Mouse (Mus musculus) cerebellum, postnatal 36 days (tissue): ENCODE results near the gene Map4k4.

ENCODE experiments used
- DNase-seq, 2 experiments: peaks; one replicate each; pipeline ENCODE4 v3.0.0; 2021 to 2022; ENCODE audit warnings: mixed read lengths in 2 of 2

The Map4k4 gene

GRCm38 (mm10) chr1:39901063-39901811 is 524 bp downstream of the Map4k4 start:
- peak; percentile 50 to 60 for DNase-seq

DNA sequence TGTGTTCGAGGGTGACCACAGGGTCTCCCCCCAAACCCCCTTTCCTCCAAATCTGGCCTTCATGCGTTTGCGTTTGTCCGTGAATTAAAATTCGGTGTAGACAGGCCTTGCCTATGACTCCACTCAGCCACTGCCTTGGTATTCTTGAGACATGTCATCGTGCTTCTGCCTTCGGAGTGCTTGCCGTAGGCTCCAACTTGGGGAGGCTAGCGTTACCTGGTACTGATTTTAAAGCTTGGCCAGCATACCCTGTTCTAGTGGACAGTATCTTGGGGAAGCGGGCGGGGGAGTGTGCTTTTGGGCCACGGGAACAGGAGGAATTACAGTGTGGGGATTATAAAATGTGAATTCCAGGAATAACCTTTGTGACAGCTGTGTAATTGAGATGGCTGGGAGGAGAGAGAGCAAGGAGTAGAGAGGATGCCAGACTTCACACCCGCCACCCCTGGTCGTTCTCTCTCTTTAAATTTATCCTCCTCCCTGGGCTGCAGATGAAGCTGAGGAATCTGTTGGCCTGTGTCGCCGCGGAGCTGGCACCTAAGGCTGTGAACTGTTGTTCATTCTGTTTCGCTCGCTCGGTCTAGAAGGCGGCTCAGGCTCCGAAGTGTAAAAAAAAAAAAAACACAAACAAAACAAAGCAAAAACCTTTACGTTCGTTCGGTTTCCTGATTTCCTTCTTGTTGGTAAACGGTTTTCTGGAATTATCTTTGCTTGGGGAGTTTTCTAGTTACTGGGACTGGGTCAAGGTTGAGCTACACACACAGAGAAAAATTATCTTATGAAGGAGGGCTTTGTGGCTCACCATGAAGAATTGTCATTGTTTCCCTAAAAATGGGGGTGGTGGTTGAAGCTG is 1.4 kb downstream of the Map4k4 start:
- peak; percentile 57 to 63 for DNase-seq

GRCm38 (mm10) chr1:39902704-39903151 is 2.0 kb downstream of the Map4k4 start:
- peak; percentile 46 to 58 for DNase-seq

GRCm38 (mm10) chr1:39904720-39905119 is 4.0 kb downstream of the Map4k4 start:
- no peak for DNase-seq

DNA sequence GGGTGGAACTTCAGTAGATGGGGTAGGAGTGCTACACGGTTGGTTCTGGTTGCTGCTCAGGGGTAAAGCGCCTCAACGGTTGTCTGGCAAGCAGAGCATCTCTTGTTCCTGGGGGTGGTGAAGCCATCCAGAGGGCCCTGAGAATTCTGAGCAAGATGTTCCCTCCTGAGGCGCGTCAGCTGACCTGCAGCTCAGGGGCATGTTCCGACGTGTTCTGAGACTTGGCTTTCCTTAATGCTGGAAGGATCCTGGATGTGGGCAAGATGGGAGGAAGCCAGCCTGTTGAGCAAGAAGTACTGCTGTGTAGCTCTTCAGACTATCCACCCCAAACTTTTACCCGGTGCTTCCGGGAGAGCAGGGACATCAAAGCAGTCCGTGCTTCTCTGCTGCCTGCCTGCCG is 6.2 kb downstream of the Map4k4 start:
- DNase-seq: no peak

DNA sequence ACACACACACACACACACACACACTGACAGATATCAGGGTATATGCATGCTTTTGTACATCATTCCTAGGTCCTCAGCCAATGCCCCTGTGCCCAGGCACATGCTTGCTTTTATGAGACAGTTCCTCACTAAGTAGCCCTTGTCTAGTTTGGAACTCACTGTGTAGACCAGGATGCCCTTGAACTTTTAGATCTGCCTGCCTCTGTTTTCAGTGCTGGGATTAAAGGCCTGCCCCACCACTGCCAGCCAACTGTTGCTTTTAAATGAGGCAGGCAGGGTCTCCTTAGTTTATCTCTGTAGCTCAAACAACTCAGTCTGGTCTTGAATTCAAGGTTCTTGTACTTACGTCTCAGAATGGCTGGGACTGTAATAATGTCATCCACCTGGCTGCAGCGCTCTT is 8.3 kb downstream of the Map4k4 start:
- DNase-seq: no peak

DNA sequence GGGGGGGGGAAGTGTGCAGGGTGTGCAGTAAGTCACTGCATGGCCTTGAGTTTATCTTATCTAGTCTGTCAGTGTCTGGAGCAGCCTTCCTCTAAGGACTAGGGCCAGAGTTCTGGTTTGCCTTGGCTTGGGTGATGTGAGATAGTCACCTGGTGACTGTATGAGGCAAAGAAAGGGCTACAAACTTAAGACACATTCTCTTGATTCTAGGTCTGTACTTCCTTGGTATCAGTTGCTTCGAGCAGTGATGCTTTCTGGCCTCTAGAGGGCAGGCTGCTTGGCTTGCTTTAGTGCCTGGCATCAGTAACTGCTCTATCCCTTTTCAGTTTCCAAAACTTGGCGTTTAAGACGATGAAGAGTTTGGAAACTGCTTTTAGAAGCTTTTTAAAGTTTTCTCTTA is 10.7 kb downstream of the Map4k4 start:
- peak; percentile 42 to 55 for DNase-seq

DNA sequence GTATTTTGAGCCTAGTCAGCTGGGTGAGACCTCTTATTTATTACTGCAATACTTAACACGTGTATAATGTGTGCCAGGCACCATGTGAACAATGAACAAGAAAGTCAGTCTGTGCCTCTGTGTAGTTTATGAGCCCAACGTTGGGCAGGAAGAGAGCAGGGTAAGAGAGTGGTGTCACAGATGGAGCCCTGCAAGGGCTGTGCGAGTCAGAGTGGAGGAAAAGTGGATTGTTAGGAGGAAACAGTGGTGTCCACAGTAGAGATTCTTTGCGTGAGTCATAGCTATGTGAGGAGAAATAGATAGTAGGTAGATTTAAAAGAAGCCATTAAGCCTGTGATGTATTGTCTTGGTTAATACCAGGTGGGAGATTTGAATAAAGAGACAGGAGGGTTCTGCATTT is 12.5 kb downstream of the Map4k4 start:
- no peak for DNase-seq

- DNase-seq: no peak
Measured at GRCm38 (mm10) chr1:39916144-39916543, 15.4 kb downstream of the Map4k4 start.

DNA sequence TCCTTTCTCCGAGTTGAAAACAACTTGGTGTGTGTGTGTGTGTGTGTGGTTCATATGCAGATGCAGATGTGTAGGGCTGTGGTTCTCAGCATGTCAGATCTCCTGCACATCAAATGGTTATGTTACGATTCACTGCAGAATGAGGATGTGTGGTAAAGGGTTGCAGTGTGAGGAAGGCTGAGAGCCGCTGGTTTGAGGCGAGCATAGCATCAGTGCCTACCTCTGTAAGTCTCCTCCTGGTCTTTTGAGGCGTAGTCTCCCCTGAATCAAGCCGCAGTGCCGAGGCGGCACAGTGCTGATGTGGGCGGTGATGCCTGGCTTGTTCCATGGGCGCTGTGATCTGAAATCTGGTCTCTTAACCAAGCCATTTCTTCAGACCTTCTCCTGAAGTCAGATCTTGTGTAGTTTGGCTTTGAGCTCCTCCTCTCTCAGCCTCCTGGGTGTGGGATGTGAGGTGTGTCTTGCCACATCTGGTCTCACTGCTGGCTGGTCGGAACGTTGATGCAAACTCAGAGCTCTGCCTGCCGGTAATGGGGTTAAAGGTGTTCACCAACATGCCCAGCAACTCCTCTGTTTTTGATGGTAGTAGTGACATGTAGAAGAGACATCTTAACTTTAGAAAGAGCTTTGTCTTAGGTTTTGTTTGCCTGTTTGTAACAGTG is 17.3 kb downstream of the Map4k4 start:
- DNase-seq: no peak

DNA sequence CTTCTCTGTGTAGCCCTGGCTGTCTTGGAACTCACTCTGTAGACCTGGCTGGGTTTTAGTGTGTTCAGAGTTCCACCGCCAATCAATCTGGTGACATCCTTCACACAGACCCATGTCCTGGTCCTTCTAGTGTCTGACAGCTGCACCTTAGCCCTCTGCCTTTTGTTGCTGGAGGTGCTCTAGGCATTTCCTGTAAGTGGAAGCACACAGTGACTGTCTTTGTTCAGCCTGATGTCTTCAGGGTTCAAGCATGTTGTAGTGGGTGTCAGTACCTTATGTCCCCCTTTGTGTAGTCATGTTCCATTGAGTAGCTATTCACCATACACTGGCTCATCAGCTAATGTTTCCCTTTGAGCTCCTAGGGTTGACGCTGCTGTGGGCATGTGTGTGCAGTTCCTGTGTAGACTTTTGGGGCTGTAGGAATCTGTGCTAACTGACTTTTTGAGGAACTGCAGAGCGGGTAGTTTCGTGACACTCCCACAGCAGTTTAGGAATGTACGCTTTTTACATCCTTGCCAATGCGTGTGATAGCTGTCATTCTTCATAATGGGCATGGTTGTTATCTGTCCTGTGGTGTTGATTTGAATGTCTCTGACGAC is 17.9 kb downstream of the Map4k4 start:
- DNase-seq: no peak

DNA sequence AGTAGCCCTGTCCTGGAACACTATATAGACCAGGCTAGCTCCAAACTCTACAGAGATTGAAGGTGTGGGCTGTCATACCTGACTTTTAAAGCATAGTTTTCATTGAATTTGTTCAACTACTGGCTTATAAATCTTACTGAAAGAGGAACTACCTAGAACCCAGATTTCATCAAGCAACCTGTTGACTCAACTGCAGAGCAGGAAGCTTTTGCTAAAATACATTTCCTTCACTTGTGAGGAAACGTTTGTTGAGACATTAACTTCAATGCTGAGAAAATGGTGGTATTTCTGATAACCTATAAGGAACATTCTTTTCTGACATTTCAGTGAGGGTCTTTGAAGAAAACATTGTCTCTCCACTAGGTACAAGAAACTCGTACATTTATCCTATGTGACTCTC is 19.9 kb downstream of the Map4k4 start:
- no peak for DNase-seq

DNA sequence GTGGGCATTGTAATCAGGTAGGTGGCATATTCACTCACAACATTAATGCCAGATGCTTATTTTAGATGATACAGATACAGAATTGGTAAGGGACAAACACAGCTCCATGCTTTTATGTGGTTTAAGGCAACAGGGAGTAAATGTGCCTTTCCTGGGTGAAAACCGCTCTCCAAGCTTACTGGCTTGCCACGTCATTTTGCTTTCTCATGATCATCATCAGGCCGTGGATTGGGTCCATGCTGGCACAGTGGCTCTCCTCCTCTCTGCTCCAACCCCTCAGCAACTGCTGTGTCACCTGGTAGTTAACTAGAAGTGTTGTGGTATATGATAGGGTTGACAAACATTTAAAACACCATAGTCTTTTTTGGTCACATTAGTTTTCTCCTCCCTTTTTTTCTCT is 21.3 kb downstream of the Map4k4 start:
- DNase-seq: no peak

DNA sequence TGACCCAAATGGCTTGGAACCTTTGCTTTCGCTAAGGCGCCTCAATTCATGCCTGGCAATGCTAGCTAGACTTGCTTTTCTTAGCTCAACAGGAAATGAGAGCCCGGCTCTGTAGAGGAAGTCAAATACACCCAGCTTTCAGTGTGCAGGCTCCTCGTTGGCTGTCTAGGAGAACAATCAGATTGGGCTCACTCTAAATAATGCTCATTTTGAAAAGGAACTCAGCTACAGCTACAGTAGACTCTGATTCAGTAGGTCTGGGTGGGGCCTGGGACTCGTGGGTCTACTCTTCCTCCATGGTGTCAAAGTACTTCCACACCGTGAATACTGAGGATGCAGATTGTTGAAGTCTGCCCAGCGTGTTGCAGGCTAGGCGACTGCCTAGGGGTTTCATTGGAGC is 22.0 kb downstream of the Map4k4 start:
- no peak for DNase-seq

DNA sequence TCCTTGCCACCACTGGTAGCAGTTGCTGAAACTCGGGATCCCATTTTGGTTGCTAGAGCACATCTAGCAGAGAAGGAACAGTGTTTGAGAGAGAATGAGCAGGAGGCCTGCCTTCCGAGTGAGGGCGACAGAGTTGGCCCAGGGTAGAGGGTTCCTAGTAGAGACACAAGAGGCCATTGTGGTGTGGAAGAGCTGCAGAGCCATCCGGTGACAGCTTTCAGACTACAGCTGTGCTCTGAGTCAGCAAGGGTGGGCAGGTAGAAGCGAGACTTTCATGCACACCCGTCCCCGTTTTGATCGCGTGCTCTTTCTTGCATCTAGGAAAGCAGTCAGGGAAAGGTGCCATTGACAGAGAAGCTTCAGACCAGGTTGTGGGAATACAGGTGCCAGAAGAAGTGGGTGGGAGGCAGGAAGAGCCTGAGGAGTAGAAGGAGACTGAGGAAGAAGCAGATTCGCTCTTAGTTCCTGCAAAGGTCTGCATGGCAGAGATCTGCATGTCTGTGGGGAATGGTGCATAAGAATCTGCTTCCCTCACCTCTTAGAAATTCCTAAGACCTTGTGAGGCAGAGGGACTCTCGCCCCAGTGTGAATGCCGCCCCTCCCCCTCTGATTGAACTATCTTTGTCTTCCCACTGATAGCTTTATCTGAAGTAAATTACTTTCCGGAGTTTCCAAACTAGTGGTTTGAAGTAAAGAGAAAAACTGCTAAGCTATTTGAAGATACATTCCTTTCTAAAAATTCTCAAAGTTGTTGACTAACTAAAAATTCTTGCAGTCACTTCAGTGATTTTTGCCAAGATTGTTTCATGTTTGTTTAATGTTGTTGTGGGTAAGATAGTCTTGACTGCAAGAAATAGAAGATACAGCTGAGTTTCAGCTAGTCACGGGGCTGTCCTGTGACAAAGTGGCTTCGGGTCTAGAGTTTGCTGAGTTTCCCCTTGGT is 23.0 kb downstream of the Map4k4 start:
- DNase-seq: no peak

GRCm38 (mm10) chr1:39931055-39931454 is 30.3 kb downstream of the Map4k4 start:
- no peak for DNase-seq

DNA sequence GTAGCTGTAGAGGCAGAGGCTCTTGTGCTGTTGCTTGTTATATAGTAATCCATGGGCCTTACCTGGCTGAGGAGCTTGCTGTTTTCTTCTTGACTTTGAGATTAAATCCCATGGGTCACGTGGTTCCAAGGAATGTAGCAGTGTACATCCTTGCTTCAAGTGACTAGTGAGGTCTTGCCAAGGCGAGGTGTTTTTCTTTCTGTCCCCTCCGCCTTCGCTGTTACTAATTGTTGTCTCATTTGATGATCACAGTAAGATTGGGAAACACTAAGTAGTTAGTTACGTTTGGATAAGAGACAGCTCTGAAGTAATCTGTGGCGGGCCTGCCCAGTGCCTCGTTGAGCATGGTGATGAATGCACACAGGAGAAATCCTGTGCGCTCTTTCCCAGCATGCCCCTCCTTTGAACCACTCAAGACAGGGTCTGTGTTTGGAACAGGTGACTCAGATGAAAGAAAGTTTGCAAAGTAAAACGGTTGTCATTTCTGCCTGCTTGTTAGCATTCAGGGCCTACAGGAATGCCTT is 31.6 kb downstream of the Map4k4 start:
- DNase-seq: no peak

DNA sequence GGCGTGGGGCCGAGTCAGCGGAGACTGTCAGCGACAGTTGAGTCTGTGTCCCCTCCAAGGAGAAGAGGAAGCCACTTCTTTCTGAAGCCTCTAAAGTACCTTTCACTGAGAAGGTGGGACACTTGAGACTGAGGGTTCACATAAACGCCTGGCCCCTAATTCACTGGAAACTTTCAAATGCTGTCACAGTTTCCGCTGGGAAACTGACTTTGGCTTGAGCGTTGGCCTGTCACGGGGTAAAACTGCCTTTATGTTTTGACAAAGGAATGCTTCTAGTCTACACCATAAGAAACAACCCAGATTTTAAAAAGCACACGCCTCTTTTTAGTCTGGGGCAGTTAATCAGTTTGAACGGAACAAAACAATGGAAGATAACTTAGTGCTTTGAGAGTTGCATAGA is 32.2 kb downstream of the Map4k4 start:
- DNase-seq: no peak

DNA sequence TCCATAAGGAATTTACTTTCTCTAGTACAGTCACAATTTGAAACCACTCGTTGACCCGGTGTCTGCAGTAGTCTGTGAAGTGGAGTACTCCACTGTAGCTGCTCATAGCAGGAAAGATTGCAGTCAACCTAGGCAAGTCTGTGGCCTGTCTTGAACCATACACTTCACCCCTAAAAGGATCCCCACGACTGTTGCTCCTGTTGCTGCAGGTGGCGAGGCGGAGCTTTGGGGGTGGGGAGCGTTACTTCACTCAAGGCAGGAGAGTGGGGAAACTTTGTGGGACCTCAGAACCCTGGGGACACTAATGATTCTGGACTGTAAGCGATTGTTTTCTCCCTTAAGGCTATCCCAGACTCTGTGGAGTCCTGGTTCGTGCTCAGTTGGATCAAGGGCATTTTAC is 34.2 kb downstream of the Map4k4 start:
- DNase-seq: no peak

GRCm38 (mm10) chr1:39935616-39936015 is 34.9 kb downstream of the Map4k4 start:
- peak in 1 of 2 experiments; percentile 10 for DNase-seq

DNA sequence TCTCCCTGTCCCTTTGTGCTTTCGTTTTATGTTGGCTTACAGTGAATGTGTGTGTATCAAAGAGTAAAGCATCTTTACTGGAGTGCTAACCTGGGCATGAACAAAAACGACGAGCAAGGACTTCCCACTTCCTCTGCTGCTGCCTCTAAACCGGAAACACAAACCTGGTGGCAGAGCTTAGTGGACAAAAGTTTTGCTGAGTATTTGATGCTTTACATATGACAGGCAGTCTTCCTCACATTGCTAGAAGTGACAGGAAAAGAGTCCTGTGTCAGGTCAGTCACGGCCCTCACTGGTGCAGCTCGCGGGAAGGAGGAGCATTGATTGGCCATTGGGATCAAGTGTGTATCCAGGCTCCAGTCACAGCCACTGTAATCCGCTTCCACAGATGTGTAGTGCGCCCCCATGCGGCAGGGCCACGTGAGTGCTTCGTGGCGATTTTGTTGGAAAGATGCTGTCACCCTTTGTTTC is 35.7 kb downstream of the Map4k4 start:
- DNase-seq: peak; percentile 77 to 78

DNA sequence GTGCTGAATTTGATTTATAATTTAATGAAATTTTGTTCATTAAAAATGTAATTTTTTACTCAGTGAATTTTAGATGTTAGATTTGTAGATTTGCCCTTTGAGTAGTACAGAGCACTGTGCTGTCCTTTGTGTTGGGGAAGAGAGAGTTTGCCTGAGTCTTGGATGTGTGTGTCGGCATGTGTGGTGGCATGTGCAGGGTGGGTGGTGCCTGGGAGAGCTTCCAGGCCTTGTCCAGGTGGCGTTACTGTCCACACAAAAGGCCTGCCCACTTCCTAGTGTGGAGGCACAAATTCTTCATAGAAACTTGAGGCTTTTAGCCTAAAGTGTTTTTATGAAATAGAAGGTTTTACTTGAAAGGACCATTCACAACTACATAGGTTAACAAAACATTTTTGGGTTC is 36.2 kb downstream of the Map4k4 start:
- peak in 1 of 2 experiments; percentile 43 for DNase-seq
